Mouse (Mus musculus) mesoderm, embryonic 11.5 days (tissue): ENCODE results near the gene Phf5a.
"Not testable (repeated sequence)": the region's sequence is repeated elsewhere in the genome, so short reads cannot be mapped to it uniquely, and the experiment has no call there.

Experiments used
- DNase-seq: peaks from one replicate; pipeline ENCODE4 v3.0.0-alpha.2; 2012; ENCODE audit warnings: low read depth, low spot score

Gene Phf5a

GRCm38 (mm10) chr15:81871604-81872261 lies at the start of gene Phf5a:
Gene Phf5a, minus strand, starts transcription at chr15:81871911.
- DNase-seq, result peak; percentile 98

- no peak for DNase-seq
Observed at GRCm38 (mm10) chr15:81921255-81921654, 49.5 kb upstream of the Phf5a start.

- DNase-seq, result no peak
Observed at GRCm38 (mm10) chr15:81920546-81921217, 49.0 kb upstream of the Phf5a start.

- DNase-seq, result no peak
Observed at GRCm38 (mm10) chr15:81919062-81919461, 47.4 kb upstream of the Phf5a start.

GRCm38 (mm10) chr15:81917621-81918463 lies 46.1 kb upstream of the Phf5a start:
- peak; percentile 56 for DNase-seq

GRCm38 (mm10) chr15:81917201-81917600 lies 45.5 kb upstream of the Phf5a start:
- DNase-seq, result no peak

GRCm38 (mm10) chr15:81915663-81916062 lies 44.0 kb upstream of the Phf5a start:
- DNase-seq, result no peak

GRCm38 (mm10) chr15:81914668-81915067 lies 43.0 kb upstream of the Phf5a start:
- no peak for DNase-seq

- no peak for DNase-seq
Observed at GRCm38 (mm10) chr15:81912498-81912897, 40.8 kb upstream of the Phf5a start.

- not testable (repeated sequence) for DNase-seq
Observed at GRCm38 (mm10) chr15:81908767-81909166, 37.1 kb upstream of the Phf5a start.

- no peak for DNase-seq
Observed at GRCm38 (mm10) chr15:81907953-81908352, 36.2 kb upstream of the Phf5a start.

GRCm38 (mm10) chr15:81904939-81905338 lies 33.2 kb upstream of the Phf5a start:
- peak; percentile 67 for DNase-seq

- no peak for DNase-seq
Observed at GRCm38 (mm10) chr15:81898751-81899150, 27.0 kb upstream of the Phf5a start.

- DNase-seq, result no peak
Observed at GRCm38 (mm10) chr15:81897607-81898285, 26.0 kb upstream of the Phf5a start.

GRCm38 (mm10) chr15:81896407-81896806 lies 24.7 kb upstream of the Phf5a start:
- no peak for DNase-seq

- no peak for DNase-seq
Observed at GRCm38 (mm10) chr15:81894002-81894401, 22.3 kb upstream of the Phf5a start.

- DNase-seq, result peak; percentile 7
Observed at GRCm38 (mm10) chr15:81891822-81892580, 20.3 kb upstream of the Phf5a start.

GRCm38 (mm10) chr15:81891140-81891802 lies 19.6 kb upstream of the Phf5a start:
- no peak for DNase-seq

- DNase-seq, result no peak
Observed at GRCm38 (mm10) chr15:81889175-81889574, 17.5 kb upstream of the Phf5a start.

- no peak for DNase-seq
Observed at GRCm38 (mm10) chr15:81886795-81887550, 15.3 kb upstream of the Phf5a start.
